Mouse (Mus musculus): ENCODE measurements around the gene Ndufv1. TPM values are rescaled to one million over a fixed set of nuclear protein-coding genes. Genes with fewer than 3 reads are reported as not detected.
A peak's percentile ranks its signal among the peaks of the same experiment; 100 is the strongest.
"Not testable (repeated sequence)": the region's sequence is repeated elsewhere in the genome, so short reads cannot be mapped to it uniquely, and the experiment has no call there.

Gene Ndufv1
- polyA plus RNA-seq, 1 experiment = 127 TPM

GRCm38 (mm10) chr19:4045966-4046865, 33.6 kb upstream of the Ndufv1 start, which contains the start of gene Gstp2:
Gstp2 (minus strand) TSS chr19:4046023.
- peak; percentile 79 for DNase-seq
- WGBS = 14% methylated on average over 16 of the region's 16 CpGs
- Histone ChIP-seq H3K4me1 (ENCODE audit: control insufficient read depth, insufficient read depth, low read length) (peaks cover 7% of the 10 kb centered on the region), H3K4me3 (replicated peaks; ENCODE audit: extremely low read depth, low read depth, low read length) (no peak within 1 kb of the TSS)
- TF ChIP-seq CTCF (IDR thresholded peaks at IDR 0.05; ENCODE audit: insufficient read depth, low read length) = peak; percentile 65
- TF ChIP-seq POLR2A (IDR thresholded peaks at IDR 0.05; ENCODE audit: borderline replicate concordance, extremely low read depth, low read depth, low read length) = peak; percentile 55; the same call in 1 of the 2 replicates

GRCm38 (mm10) chr19:4044109-4044508, 31.5 kb upstream of the Ndufv1 start:
- 80% methylated on average over 5 of the region's 5 CpGs for WGBS

GRCm38 (mm10) chr19:4042124-4042523, 29.5 kb upstream of the Ndufv1 start:
- H3K4me3 ChIP-seq (replicated peaks; ENCODE audit: extremely low read depth, low read depth, low read length) = no peak overlapping the region
- peak; percentile 30 for DNase-seq
- TF ChIP-seq POLR2A (IDR thresholded peaks at IDR 0.05; ENCODE audit: borderline replicate concordance, extremely low read depth, low read depth, low read length) = no peak
- TF ChIP-seq CTCF (IDR thresholded peaks at IDR 0.05; ENCODE audit: insufficient read depth, low read length) = no peak
- peaks cover 14% of the 10 kb centered on the region for H3K4me1 ChIP-seq (ENCODE audit: control insufficient read depth, insufficient read depth, low read length)
- WGBS = 50% methylated on average over 14 of the region's 14 CpGs

More at GRCm38 (mm10) chr19:4044109-4044508, 31.5 kb upstream of the Ndufv1 start:
- not testable (repeated sequence) for H3K4me1 ChIP-seq (ENCODE audit: control insufficient read depth, insufficient read depth, low read length); H3K4me3 ChIP-seq (replicated peaks; ENCODE audit: extremely low read depth, low read depth, low read length); DNase-seq

- H3K4me1 ChIP-seq (ENCODE audit: control insufficient read depth, insufficient read depth, low read length) = peaks cover 16% of the 10 kb centered on the region
- 92% methylated on average over 4 of the region's 4 CpGs for WGBS
- DNase-seq; H3K4me3 ChIP-seq (replicated peaks; ENCODE audit: extremely low read depth, low read depth, low read length): not testable (repeated sequence)
These were observed 28.9 kb upstream of the Ndufv1 start for GRCm38 (mm10) chr19:4041500-4041899.

GRCm38 (mm10) chr19:4040941-4041340, 28.3 kb upstream of the Ndufv1 start:
- H3K4me1 ChIP-seq (ENCODE audit: control insufficient read depth, insufficient read depth, low read length) = peaks cover 14% of the 10 kb centered on the region
- DNase-seq; H3K4me3 ChIP-seq (replicated peaks; ENCODE audit: extremely low read depth, low read depth, low read length): not testable (repeated sequence)
- WGBS = 85% methylated on average over 5 of the region's 5 CpGs

- DNase-seq = peak; percentile 87
- 1% methylated on average over 26 of the region's 26 CpGs for WGBS
- TF ChIP-seq POLR2A (IDR thresholded peaks at IDR 0.05; ENCODE audit: borderline replicate concordance, extremely low read depth, low read depth, low read length) = peak; percentile 98
- TF ChIP-seq CTCF (IDR thresholded peaks at IDR 0.05; ENCODE audit: insufficient read depth, low read length) = peak; percentile 18; the same call in 1 of the 2 replicates
- H3K4me1 ChIP-seq (ENCODE audit: control insufficient read depth, insufficient read depth, low read length) = peaks cover 9% of the 10 kb centered on the region; the same call in 1 of the 2 replicates
- peak within 1 kb of the TSS; percentile 99 for H3K4me3 ChIP-seq (replicated peaks; ENCODE audit: extremely low read depth, low read depth, low read length)
These were observed 25.2 kb upstream of the Ndufv1 start, which contains the start of gene Gstp1 for GRCm38 (mm10) chr19:4037788-4038232. Gstp1 (minus strand) TSS chr19:4037985.

- peak overlapping the region; percentile 99 for H3K4me3 ChIP-seq (replicated peaks; ENCODE audit: extremely low read depth, low read depth, low read length)
- H3K4me1 ChIP-seq (ENCODE audit: control insufficient read depth, insufficient read depth, low read length); DNase-seq: not testable (repeated sequence)
- WGBS = 28% methylated on average over 8 of the region's 8 CpGs
These were observed 24.7 kb upstream of the Ndufv1 start for GRCm38 (mm10) chr19:4037154-4037787.

- TF ChIP-seq POLR2A (IDR thresholded peaks at IDR 0.05; ENCODE audit: borderline replicate concordance, extremely low read depth, low read depth, low read length) (no peak), CTCF (IDR thresholded peaks at IDR 0.05; ENCODE audit: insufficient read depth, low read length) (no peak)
- Histone ChIP-seq H3K4me1 (ENCODE audit: control insufficient read depth, insufficient read depth, low read length) (peaks cover 9% of the 10 kb centered on the region; the same call in 1 of the 2 replicates), H3K4me3 (replicated peaks; ENCODE audit: extremely low read depth, low read depth, low read length) (no peak overlapping the region)
- WGBS = 60% methylated on average over 12 of the region's 12 CpGs
- no peak for DNase-seq
These were observed 23.9 kb upstream of the Ndufv1 start for GRCm38 (mm10) chr19:4036327-4037045.

- DNase-seq = no peak
- no peak for TF ChIP-seq CTCF (IDR thresholded peaks at IDR 0.05; ENCODE audit: insufficient read depth, low read length)
- no peak for TF ChIP-seq POLR2A (IDR thresholded peaks at IDR 0.05; ENCODE audit: borderline replicate concordance, extremely low read depth, low read depth, low read length)
- Histone ChIP-seq H3K4me3 (replicated peaks; ENCODE audit: extremely low read depth, low read depth, low read length) (no peak overlapping the region), H3K4me1 (ENCODE audit: control insufficient read depth, insufficient read depth, low read length) (peaks cover 9% of the 10 kb centered on the region; the same call in 1 of the 2 replicates)
- WGBS = 41% methylated on average over 5 of the region's 5 CpGs
These were observed 21.1 kb upstream of the Ndufv1 start for GRCm38 (mm10) chr19:4033742-4034141.
